Mouse (Mus musculus) G1E (cell line): ENCODE measurements around the gene Tuba1a. TPM values are rescaled to one million over a fixed set of nuclear protein-coding genes. Genes with fewer than 3 reads are reported as not detected.
"Not testable (repeated sequence)": the region's sequence is repeated elsewhere in the genome, so short reads cannot be mapped to it uniquely, and the experiment has no call there.

Experiments
- ATAC-seq: 2 replicates; pipeline ENCODE4 v1.8.0; 2016; ENCODE audit warnings: mild to moderate bottlenecking; ENCODE audit not compliant: insufficient number of reproducible peaks, poor library complexity, low FRiP score, severe bottlenecking; ENCODE audit errors: extremely low read depth
- DNase-seq: peaks from one replicate; pipeline ENCODE4 v3.0.0; 2012; ENCODE audit warnings: low spot score
- H3K27me3 ChIP-seq: 2 replicates; pipeline ENCODE4 v1.6.1; 2012; ENCODE audit warnings: mild to moderate bottlenecking, low read length, inconsistent platforms; ENCODE audit not compliant: insufficient read depth
- H3K36me3 ChIP-seq: replicated peaks from 2 replicates; pipeline ENCODE3; 2012; ENCODE audit warnings: mild to moderate bottlenecking, inconsistent platforms
- H3K4me1 ChIP-seq: 2 replicates; pipeline ENCODE4 v1.6.1; 2012; ENCODE audit warnings: low read depth, low read length, inconsistent platforms, mixed read lengths; ENCODE audit not compliant: insufficient read depth
- H3K4me3 ChIP-seq: 2 replicates; pipeline ENCODE4 v1.5.1; 2012; ENCODE audit warnings: low read depth, mild to moderate bottlenecking, inconsistent platforms, low read length, moderate library complexity, mixed read lengths
- H3K9me3 ChIP-seq: replicated peaks from 2 replicates; pipeline ENCODE4 v1.6.1; 2012; ENCODE audit warnings: inconsistent platforms
- CTCF ChIP-seq: IDR thresholded peaks from 2 replicates; pipeline ENCODE4 v1.5.1; 2012; ENCODE audit warnings: low read depth, low read length, inconsistent platforms, mixed read lengths
- GATA1 ChIP-seq: IDR thresholded peaks from 2 replicates; pipeline ENCODE4 v1.6.1; 2012; ENCODE audit warnings: borderline replicate concordance, low read length, inconsistent platforms, mixed read lengths
- GATA2 ChIP-seq: IDR thresholded peaks from 2 replicates; pipeline ENCODE4 v1.6.1; 2012; ENCODE audit warnings: low read depth, low read length, inconsistent platforms, borderline replicate concordance
- POLR2AphosphoS5 ChIP-seq: IDR thresholded peaks from 2 replicates; pipeline ENCODE4 v1.6.1; 2012; ENCODE audit warnings: low read depth, low read length, inconsistent platforms; ENCODE audit not compliant: insufficient replicate concordance
- TAL1 ChIP-seq: conservative IDR thresholded peaks from 2 replicates; pipeline ENCODE4 v1.6.1; 2012; ENCODE audit warnings: low read depth, low read length, inconsistent platforms, mixed read lengths
- polyA plus RNA-seq: library from polyadenylated mRNA; stranded (reverse); fragments of >175 nt; gene quantifications from 2 replicates; pipeline ENCODE4 v1.2.3, GENCODE M21; 2012
- total RNA-seq, 2 experiments: library from RNA; stranded (forward) in 1 of 2; stranded (reverse) in 1 of 2; fragments of 200-1000 nt in 1 of 2; fragments of >200 nt in 1 of 2; fragmentation: Nextera tagmentation in 1 of 2; gene quantifications; 2 replicates each; pipeline ENCODE4 v1.2.3; 2014 to 2017

The Tuba1a gene
- total and polyA plus RNA-seq, 3 experiments: 3.3 to 35.9 (median 22.3) TPM

DNA sequence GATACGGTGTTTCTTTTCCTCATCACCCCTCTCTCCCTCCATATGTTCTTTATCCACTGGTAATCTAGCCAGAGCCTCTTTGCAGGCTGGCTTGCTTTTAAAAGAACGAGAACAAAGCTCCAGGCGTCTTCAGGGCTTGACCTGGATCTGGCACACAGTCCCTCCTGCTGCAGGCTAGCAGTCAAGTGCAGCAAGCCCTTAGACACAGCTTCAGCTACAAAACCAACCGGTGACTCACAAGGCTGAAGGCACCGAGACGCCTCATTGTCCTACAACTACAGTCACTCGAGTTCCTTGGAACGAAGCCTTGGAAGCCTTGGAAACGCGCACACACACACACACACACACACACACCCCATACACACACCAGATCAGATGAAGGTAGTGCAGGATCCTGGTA lies 12.7 kb downstream of the Tuba1a start:
- Histone ChIP-seq H3K9me3 (no peaks in the 10 kb centered on the region), H3K27me3 (no peaks in the 10 kb centered on the region), H3K4me1 (peaks cover 26% of the 10 kb centered on the region), H3K36me3 (peaks cover 10% of the 10 kb centered on the region), H3K4me3 (no peak overlapping the region)
- ATAC-seq: no peak
- TF ChIP-seq GATA2: no peak
- TF ChIP-seq GATA1: no peak
- no peak for TF ChIP-seq TAL1
- no peak for TF ChIP-seq POLR2AphosphoS5
- TF ChIP-seq CTCF: no peak
- no peak for DNase-seq

DNA sequence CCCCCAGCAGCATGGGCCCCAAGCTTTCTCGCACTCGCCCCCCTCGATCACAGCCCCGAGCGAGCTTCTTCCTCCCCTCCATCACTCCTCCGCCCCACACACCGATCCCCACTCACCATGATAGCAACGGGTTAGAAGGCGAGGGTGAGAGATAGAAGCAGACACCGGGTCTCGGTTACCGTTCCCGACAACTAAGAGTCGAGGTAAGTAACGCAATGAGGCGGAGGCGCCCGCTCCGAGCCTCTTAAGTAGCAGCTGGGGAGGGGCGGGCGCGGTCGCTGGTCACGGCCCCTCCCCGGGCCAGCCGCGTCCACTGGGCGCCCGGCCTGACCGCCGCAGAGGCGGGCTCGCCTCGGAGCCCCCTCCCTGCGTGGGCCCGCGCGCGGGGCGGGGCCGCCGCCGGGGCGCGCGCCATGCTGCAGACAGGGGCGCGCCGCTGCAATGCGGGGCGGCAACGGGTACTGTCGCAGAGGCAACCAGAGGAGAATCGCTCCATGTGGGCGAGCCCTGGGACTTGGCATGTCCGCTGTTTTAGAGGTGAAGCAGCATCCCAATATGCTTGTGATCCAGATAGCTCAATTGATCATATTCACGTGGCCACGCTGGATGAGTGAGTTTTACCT lies 19.2 kb downstream of the Tuba1a start, which contains the start of gene Tuba1b:
Gene Tuba1b, minus strand, starts transcription at position 349 of the 623 bp plus-strand sequence.
- peaks cover 35% of the 10 kb centered on the region for H3K36me3 ChIP-seq
- no peaks in the 10 kb centered on the region for H3K9me3 ChIP-seq
- DNase-seq (peak; percentile 87), ATAC-seq (peak; percentile 43; the same call in 1 of the 2 replicates)
- TF ChIP-seq GATA1: no peak
- TF ChIP-seq TAL1: no peak
- no peak; the same call in 1 of the 2 replicates for TF ChIP-seq POLR2AphosphoS5
- TF ChIP-seq GATA2: no peak
- TF ChIP-seq CTCF: no peak
- H3K4me3 ChIP-seq: peak within 1 kb of the TSS; percentile 78
- H3K27me3 ChIP-seq: no peaks in the 10 kb centered on the region
- peaks cover 40% of the 10 kb centered on the region for H3K4me1 ChIP-seq

DNA sequence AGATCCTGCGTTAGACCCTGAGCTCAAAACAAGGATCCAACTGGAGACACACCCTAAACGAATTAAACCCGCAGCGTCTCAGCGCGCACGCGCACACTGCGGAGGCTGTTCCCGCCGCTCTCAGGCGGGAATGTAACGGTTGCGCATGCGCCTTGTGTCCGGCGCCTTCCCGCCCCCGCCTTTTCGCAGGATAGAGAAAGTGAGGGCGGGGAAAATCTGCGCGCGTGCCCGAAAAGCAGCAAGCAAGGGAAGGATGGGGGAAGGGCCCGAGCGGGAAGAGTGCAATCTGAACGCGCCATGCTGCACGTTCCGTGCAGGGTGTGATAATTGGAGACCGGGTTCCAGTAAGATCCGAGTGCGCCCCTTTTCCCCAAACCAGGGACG lies 19.7 kb downstream of the Tuba1a start:
- Histone ChIP-seq H3K4me1 (peaks cover 42% of the 10 kb centered on the region), H3K36me3 (peaks cover 32% of the 10 kb centered on the region), H3K27me3 (no peaks in the 10 kb centered on the region), H3K4me3 (peak overlapping the region; percentile 78), H3K9me3 (no peaks in the 10 kb centered on the region)
- no peak for TF ChIP-seq GATA1
- ATAC-seq (peak; percentile 55), DNase-seq (peak; percentile 58)

DNA sequence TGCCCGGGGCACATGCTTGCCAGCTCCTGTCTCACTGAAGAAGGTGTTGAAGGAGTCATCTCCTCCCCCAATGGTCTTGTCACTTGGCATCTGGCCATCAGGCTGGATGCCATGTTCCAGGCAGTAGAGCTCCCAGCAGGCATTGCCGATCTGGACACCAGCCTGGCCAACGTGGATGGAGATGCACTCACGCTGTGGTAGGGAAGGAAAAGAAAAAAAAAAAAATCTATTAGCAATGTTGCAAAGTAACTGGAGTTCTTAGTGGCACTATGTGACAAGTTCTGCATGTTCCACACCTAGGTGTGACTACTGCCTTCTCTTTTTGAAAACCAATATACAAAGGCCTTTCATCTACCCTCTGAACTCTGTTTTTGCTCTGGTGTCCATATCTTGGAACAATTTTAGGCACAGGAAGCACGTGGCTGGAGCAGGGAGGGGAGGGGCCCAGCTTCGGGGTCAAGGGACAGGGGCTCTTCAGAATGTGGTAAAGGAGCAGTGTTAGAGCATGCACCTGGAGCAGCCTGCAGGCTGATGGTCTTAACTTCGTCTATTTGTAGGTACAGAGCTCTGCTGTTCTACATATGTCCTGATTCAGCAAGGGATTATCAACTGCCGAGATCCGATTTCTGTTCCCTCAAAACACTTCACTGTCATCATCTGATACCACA lies 20.4 kb downstream of the Tuba1a start:
- Histone ChIP-seq H3K4me1 (peaks cover 47% of the 10 kb centered on the region), H3K4me3 (peak overlapping the region; percentile 78), H3K36me3 (peaks cover 31% of the 10 kb centered on the region)
- not testable (repeated sequence) for ATAC-seq, H3K27me3 ChIP-seq, H3K9me3 ChIP-seq, DNase-seq
- TF ChIP-seq POLR2AphosphoS5: peak; percentile 88; the same call in 1 of the 2 replicates

DNA sequence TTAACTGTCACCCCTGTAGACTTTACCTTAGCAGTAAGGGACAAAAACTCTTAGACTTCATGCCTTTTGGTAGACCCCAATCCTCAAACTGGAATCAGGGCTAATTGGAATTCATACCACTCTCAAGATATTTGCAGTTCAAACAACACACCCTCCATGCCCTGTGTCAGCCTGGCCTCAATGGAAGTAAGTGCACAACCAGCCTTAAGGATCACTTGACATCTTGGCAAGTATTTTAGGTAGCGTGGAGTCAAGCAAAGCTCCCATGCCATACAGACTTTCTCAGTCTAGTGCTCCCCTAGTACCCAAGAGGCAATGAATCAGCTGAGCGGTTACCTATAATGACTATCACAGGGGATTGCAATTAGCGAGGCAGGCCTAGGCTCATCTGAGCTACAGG lies 22.5 kb downstream of the Tuba1a start:
- H3K9me3 ChIP-seq: peaks cover 2% of the 10 kb centered on the region; the same call in 1 of the 2 replicates
- H3K4me3 ChIP-seq: no peak overlapping the region; the same call in 1 of the 2 replicates
- H3K36me3 ChIP-seq: peaks cover 28% of the 10 kb centered on the region
- DNase-seq: no peak
- peaks cover 44% of the 10 kb centered on the region for H3K4me1 ChIP-seq
- no peak for ATAC-seq
- H3K27me3 ChIP-seq: no peaks in the 10 kb centered on the region
- no peak for TF ChIP-seq CTCF
- no peak for TF ChIP-seq TAL1
- no peak for TF ChIP-seq POLR2AphosphoS5
- no peak for TF ChIP-seq GATA2
- TF ChIP-seq GATA1: no peak

DNA sequence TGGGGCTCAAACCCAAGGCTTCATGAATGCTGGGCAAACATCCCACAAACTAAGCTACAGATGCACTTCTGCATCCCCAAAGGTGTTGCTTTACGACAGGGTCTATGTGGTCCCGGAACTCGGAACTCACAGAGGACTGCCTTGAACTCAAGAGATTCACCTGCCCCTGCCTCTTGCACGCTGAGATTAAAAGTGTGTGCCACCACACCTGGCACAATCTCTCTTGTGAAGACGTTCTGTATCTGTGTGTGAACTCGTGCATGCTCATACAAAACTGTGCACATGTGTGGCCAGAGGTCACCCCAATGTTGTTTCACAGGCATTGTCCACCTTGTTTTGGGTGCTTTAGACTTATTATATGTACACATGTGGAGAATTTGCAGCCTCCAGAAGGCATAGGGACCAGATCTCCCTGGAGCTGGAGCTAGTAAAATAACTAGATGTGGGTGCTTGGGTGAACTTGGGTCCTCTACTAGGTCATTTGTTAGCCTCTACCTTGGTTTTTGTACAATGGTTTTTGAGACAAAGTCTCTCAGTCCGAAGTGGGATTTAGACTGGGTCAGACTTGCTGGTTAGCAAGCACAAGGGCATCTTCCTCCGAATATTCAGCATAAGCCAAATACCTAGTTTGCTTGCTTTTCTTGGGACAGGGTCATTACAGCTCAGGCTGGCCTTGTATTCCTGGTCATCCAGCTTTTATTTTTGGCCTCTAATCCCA lies 23.3 kb downstream of the Tuba1a start:
- ATAC-seq: no peak
- peaks cover 28% of the 10 kb centered on the region for H3K36me3 ChIP-seq
- DNase-seq: no peak
- no peak for TF ChIP-seq GATA1
- TF ChIP-seq TAL1: no peak
- TF ChIP-seq POLR2AphosphoS5: peak; percentile 93
- no peak for TF ChIP-seq CTCF
- TF ChIP-seq GATA2: no peak
- peaks cover 2% of the 10 kb centered on the region; the same call in 1 of the 2 replicates for H3K9me3 ChIP-seq
- H3K4me3 ChIP-seq: no peak overlapping the region
- peaks cover 35% of the 10 kb centered on the region for H3K4me1 ChIP-seq
- H3K27me3 ChIP-seq: no peaks in the 10 kb centered on the region
